Mouse (Mus musculus) MEL (cell line): ENCODE results near the gene Speer4f1. TPM values are rescaled to one million over a fixed set of nuclear protein-coding genes. Genes with fewer than 3 reads are reported as not detected.
"Not testable (repeated sequence)": the region's sequence is repeated elsewhere in the genome, so short reads cannot be mapped to it uniquely, and the experiment has no call there.

Experiments used
- DNase-seq: peaks from one replicate; pipeline ENCODE4 v3.0.0; 2011; ENCODE audit warnings: low read depth, low spot score
- H3K27ac ChIP-seq: 2 replicates; pipeline ENCODE4 v1.5.1; 2012; ENCODE audit warnings: low read depth, mild to moderate bottlenecking, control low read depth, low read length, moderate library complexity; ENCODE audit not compliant: control insufficient read depth
- H3K27me3 ChIP-seq, 2 experiments: fragments of 150-350 bp in 1 of 2; sonication (generic) in 1 of 2; 2 replicates each; pipeline ENCODE4 v1.6.1; 2012; ENCODE audit warnings: low read length in 2 of 2, mild to moderate bottlenecking in 2 of 2, improper control_type of control experiment in 1 of 2, moderate library complexity in 1 of 2; ENCODE audit not compliant: insufficient read depth in 2 of 2, control insufficient read depth in 1 of 2
- H3K36me3 ChIP-seq, 2 experiments: 2 replicates each; pipeline ENCODE4 v1.6.1; 2012 to 2014; ENCODE audit warnings: low read length in 2 of 2, improper control_type of control experiment in 1 of 2, inconsistent platforms in 1 of 2, mild to moderate bottlenecking in 1 of 2; ENCODE audit not compliant: insufficient read depth in 2 of 2, control insufficient read depth in 1 of 2
- H3K4me1 ChIP-seq, 2 experiments: fragments of 150-350 bp in 1 of 2; sonication (generic) in 1 of 2; 2 replicates each; pipeline ENCODE4 v1.6.1; 2012; ENCODE audit warnings: low read length in 2 of 2, improper control_type of control experiment in 1 of 2, mild to moderate bottlenecking in 1 of 2; ENCODE audit not compliant: insufficient read depth in 2 of 2, control insufficient read depth in 1 of 2
- H3K4me3 ChIP-seq, 2 experiments: fragments of 150-350 bp in 1 of 2; sonication (generic) in 1 of 2; 2 replicates each; pipeline ENCODE4 v1.5.1; 2012; ENCODE audit warnings: low read depth in 2 of 2, low read length in 2 of 2, mild to moderate bottlenecking in 2 of 2, moderate library complexity in 2 of 2, control low read depth in 1 of 2, improper control_type of control experiment in 1 of 2; ENCODE audit not compliant: control insufficient read depth in 1 of 2, insufficient read depth in 1 of 2
- H3K79me2 ChIP-seq: 2 replicates; pipeline ENCODE4 v1.6.1; 2012; ENCODE audit warnings: mild to moderate bottlenecking, low read length, moderate library complexity; ENCODE audit not compliant: control insufficient read depth, poor library complexity, insufficient read depth
- H3K9ac ChIP-seq: 2 replicates; pipeline ENCODE4 v1.6.1; 2012; ENCODE audit warnings: low read depth, mild to moderate bottlenecking, control low read depth, low read length, moderate library complexity; ENCODE audit not compliant: control insufficient read depth, poor library complexity, severe bottlenecking
- H3K9me3 ChIP-seq: fragments of 150-350 bp; sonication (generic); replicated peaks from 2 replicates; pipeline ENCODE4 v1.6.1; 2012; ENCODE audit warnings: mild to moderate bottlenecking, low read length, improper control_type of control experiment, moderate library complexity; ENCODE audit not compliant: insufficient read depth
- CHD2 ChIP-seq: IDR thresholded peaks from 2 replicates; pipeline ENCODE4 v1.6.1; 2011; ENCODE audit warnings: low read length, improper control_type of control experiment
- E2F4 ChIP-seq: IDR thresholded peaks from 2 replicates; pipeline ENCODE4 v1.6.1; 2011; ENCODE audit warnings: low read depth, low read length, improper control_type of control experiment, borderline replicate concordance
- ETS1 ChIP-seq: IDR thresholded peaks from 2 replicates; pipeline ENCODE4 v1.6.1; 2012; ENCODE audit warnings: low read depth, mild to moderate bottlenecking, inconsistent platforms, low read length, improper control_type of control experiment, moderate library complexity
- JUND ChIP-seq: IDR thresholded peaks from 2 replicates; pipeline ENCODE4 v1.6.1; 2011; ENCODE audit warnings: low read depth, mild to moderate bottlenecking, improper control_type of control experiment, low read length
- KAT2A ChIP-seq: conservative IDR thresholded peaks from 2 replicates; pipeline ENCODE4 v1.6.1; 2012; ENCODE audit warnings: low read depth, low read length, improper control_type of control experiment, inconsistent platforms
- MAFK ChIP-seq: IDR thresholded peaks from 2 replicates; pipeline ENCODE4 v1.6.1; 2011; ENCODE audit warnings: low read depth, mild to moderate bottlenecking, low read length, improper control_type of control experiment, borderline replicate concordance
- MAZ ChIP-seq: IDR thresholded peaks from 2 replicates; pipeline ENCODE4 v1.6.1; 2012; ENCODE audit warnings: low read depth, mild to moderate bottlenecking, inconsistent platforms, low read length, improper control_type of control experiment
- MYC ChIP-seq: IDR thresholded peaks from 2 replicates; pipeline ENCODE4 v1.6.1; 2011; ENCODE audit warnings: low read depth, mild to moderate bottlenecking, low read length, improper control_type of control experiment, moderate library complexity
- RCOR1 ChIP-seq: IDR thresholded peaks from 2 replicates; pipeline ENCODE4 v1.6.1; 2012; ENCODE audit warnings: low read depth, mild to moderate bottlenecking, inconsistent platforms, low read length, improper control_type of control experiment
- SIN3A ChIP-seq: IDR thresholded peaks from 2 replicates; pipeline ENCODE4 v1.6.1; 2012; ENCODE audit warnings: low read length, improper control_type of control experiment, inconsistent platforms
- SMC3 ChIP-seq: IDR thresholded peaks from 2 replicates; pipeline ENCODE4 v1.6.1; 2011; ENCODE audit warnings: low read depth, low read length, improper control_type of control experiment
- TAL1 ChIP-seq: IDR thresholded peaks from 2 replicates; pipeline ENCODE4 v1.6.1; 2012; ENCODE audit warnings: mild to moderate bottlenecking, inconsistent platforms, low read length, moderate library complexity, mixed read lengths
- UBTF ChIP-seq: IDR thresholded peaks from 2 replicates; pipeline ENCODE4 v1.6.1; 2012; ENCODE audit warnings: low read depth, mild to moderate bottlenecking, inconsistent platforms, low read length, improper control_type of control experiment, moderate library complexity, borderline replicate concordance; ENCODE audit not compliant: insufficient read depth
- USF1 ChIP-seq: IDR thresholded peaks from 2 replicates; pipeline ENCODE4 v1.6.1; 2014; ENCODE audit warnings: low read depth, mild to moderate bottlenecking, inconsistent platforms, low read length, improper control_type of control experiment, moderate library complexity
- USF2 ChIP-seq, 2 experiments: IDR thresholded peaks; 2 replicates each; pipeline ENCODE4 v1.6.1; 2011 to 2012; ENCODE audit warnings: improper control_type of control experiment in 2 of 2, low read length in 2 of 2, borderline replicate concordance in 1 of 2, inconsistent platforms in 1 of 2, low read depth in 1 of 2, mild to moderate bottlenecking in 1 of 2; ENCODE audit not compliant: insufficient read depth in 1 of 2
- polyA plus RNA-seq, 2 experiments: library from polyadenylated mRNA; stranded (reverse) in 1 of 2; unstranded in 1 of 2; fragments of >175 nt in 1 of 2; fragments of >200 nt in 1 of 2; gene quantifications; 2 replicates each; pipeline versions ENCODE4 v1.2.1 to v1.2.4; 2012; ENCODE audit warnings: low replicate concordance in 2 of 2, low read depth in 1 of 2; ENCODE audit not compliant: insufficient read length in 2 of 2, insufficient read depth in 1 of 2, missing spikeins in 1 of 2
- total RNA-seq: library from RNA; depleted of rRNA; stranded (reverse); fragments of 300-350 nt; gene quantifications from 2 replicates; pipeline ENCODE4 v1.2.3, GENCODE M21; 2012; rRNA removed

Speer4f1 gene
- not detected in 2 replicates for total RNA-seq
- polyA plus RNA-seq, result not detected

GRCm38 (mm10) chr5:17475798-17476197 lies at the start of gene Speer4f1:
Gene Speer4f1, plus strand, starts transcription at chr5:17476098.
- H3K27ac ChIP-seq, H3K27me3 ChIP-seq, H3K4me3 ChIP-seq, H3K4me1 ChIP-seq, H3K36me3 ChIP-seq, H3K9me3 ChIP-seq, DNase-seq, H3K9ac ChIP-seq, H3K79me2 ChIP-seq: not testable (repeated sequence)

GRCm38 (mm10) chr5:17426930-17427329 lies 49.0 kb upstream of the Speer4f1 start:
- Histone ChIP-seq H3K36me3 (no peaks in the 10 kb centered on the region), H3K4me1 (no peaks in the 10 kb centered on the region), H3K27me3 (no peaks in the 10 kb centered on the region; a peak in 1 of 4 replicates), H3K9me3 (no peaks in the 10 kb centered on the region), H3K27ac (no peak overlapping the region), H3K4me3 (no peak overlapping the region), H3K9ac (no peak overlapping the region), H3K79me2 (no peaks in the 10 kb centered on the region)
- no peak for DNase-seq
- TF ChIP-seq USF1 (no peak), MAFK (no peak), UBTF (no peak), E2F4 (no peak), SIN3A (no peak)

- Histone ChIP-seq H3K9me3 (no peaks in the 10 kb centered on the region; the same call in 1 of the 2 replicates), H3K36me3 (no peaks in the 10 kb centered on the region)
- no peak for TF ChIP-seq CHD2
- no peak for TF ChIP-seq MAZ
- TF ChIP-seq KAT2A, result no peak
- no peak for TF ChIP-seq MAFK
- no peak for TF ChIP-seq SMC3
- TF ChIP-seq JUND, result no peak
- TF ChIP-seq USF1, result no peak
- TF ChIP-seq TAL1, result no peak
- no peak for TF ChIP-seq USF2 (IDR thresholded peaks at IDR 0.05; ENCODE audit: borderline replicate concordance in 1 of 2, insufficient read depth in 1 of 2, low read depth in 1 of 2, low read length in 2 of 2)
- no peak for TF ChIP-seq MYC
- TF ChIP-seq ETS1, result no peak
- TF ChIP-seq RCOR1, result no peak
- TF ChIP-seq, all 39 proteins: peak for 0
- no peak overlapping the region for H3K27ac ChIP-seq
- no peak for DNase-seq
- H3K9ac ChIP-seq, result no peak overlapping the region
- H3K4me1 ChIP-seq, result no peaks in the 10 kb centered on the region
- H3K79me2 ChIP-seq, result no peaks in the 10 kb centered on the region
- H3K4me3 ChIP-seq, result no peak overlapping the region
- peaks cover 2% of the 10 kb centered on the region in 2 experiments; a peak in 1 of 4 replicates for H3K27me3 ChIP-seq
Measured at GRCm38 (mm10) chr5:17434721-17435120, 41.2 kb upstream of the Speer4f1 start.
